Mouse (Mus musculus): ENCODE results near the gene Ttll13.

DNA sequence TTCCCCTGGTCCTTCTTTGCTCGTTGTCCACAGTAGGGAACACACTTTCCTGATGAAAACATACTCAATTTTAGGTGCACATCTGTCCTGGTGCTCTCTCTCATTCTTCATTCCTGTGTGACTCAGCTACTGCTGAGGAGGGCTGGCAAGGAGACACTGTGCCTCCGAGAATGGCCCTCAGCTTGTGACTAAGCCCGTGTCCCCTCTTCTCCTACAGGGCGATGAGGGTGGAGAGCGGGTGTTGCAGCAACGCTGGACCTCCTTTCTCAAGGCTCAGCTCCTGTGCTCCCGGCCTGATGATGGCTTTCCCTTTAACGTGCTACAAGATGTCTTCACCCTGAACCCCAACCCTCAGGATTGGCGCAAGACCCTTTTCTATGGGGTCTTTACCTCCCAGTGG lies 27.5 kb upstream of the Ttll13 start:
- TF ChIP-seq CTCF (IDR thresholded peaks at IDR 0.05; ENCODE audit: extremely low read depth, insufficient read length, insufficient replicate concordance, low read depth, low read length): no peak
- TF ChIP-seq POLR2A (IDR thresholded peaks at IDR 0.05; ENCODE audit: low read depth, low read length): no peak
